Mouse (Mus musculus) small intestine, adult 2 months (tissue): ENCODE results near the gene Neurod2.

Source experiments
- CTCF ChIP-seq: fragments of 200-500 bp; IDR thresholded peaks from 2 replicates; pipeline ENCODE4 v1.5.1; 2012; ENCODE audit warnings: low read depth, mild to moderate bottlenecking, control low read depth, inconsistent platforms, low read length, moderate library complexity, mixed read lengths; ENCODE audit not compliant: insufficient replicate concordance, insufficient read length; ENCODE audit errors: extremely low read depth
- POLR2A ChIP-seq: fragments of 200-500 bp; IDR thresholded peaks from 2 replicates; pipeline ENCODE4 v1.6.1; 2012; ENCODE audit warnings: low read depth, mild to moderate bottlenecking, control low read depth, inconsistent platforms, low read length, moderate library complexity

- TF ChIP-seq CTCF = no peak
- no peak for TF ChIP-seq POLR2A
Observed at GRCm38 (mm10) chr11:98329960-98330744, 704 bp upstream of the Neurod2 start.
